Mouse (Mus musculus) brain, adult 2 months (tissue): Measurements from ENCODE around the gene Ripply1.

Experiments used
- DNase-seq: peaks from one replicate; pipeline ENCODE4 v3.0.0; 2011; ENCODE audit warnings: low read depth, low spot score

Ripply1 gene

GRCm38 (mm10) chrX:139782278-139783044 lies at the start of gene Ripply1:
Gene Ripply1, minus strand, starts transcription at chrX:139782353.
- no peak for DNase-seq

- DNase-seq = no peak
Measured at GRCm38 (mm10) chrX:139828363-139829092, 46.4 kb upstream of the Ripply1 start.

- DNase-seq = no peak
Measured at GRCm38 (mm10) chrX:139826926-139827325, 44.8 kb upstream of the Ripply1 start.

GRCm38 (mm10) chrX:139825402-139825801 lies 43.2 kb upstream of the Ripply1 start:
- no peak for DNase-seq

GRCm38 (mm10) chrX:139815201-139815600 lies 33.0 kb upstream of the Ripply1 start:
- no peak for DNase-seq

- no peak for DNase-seq
Measured at GRCm38 (mm10) chrX:139814018-139814635, 32.0 kb upstream of the Ripply1 start.

GRCm38 (mm10) chrX:139813299-139814002 lies 31.3 kb upstream of the Ripply1 start:
- DNase-seq = no peak

GRCm38 (mm10) chrX:139812636-139813298 lies 30.6 kb upstream of the Ripply1 start:
- no peak for DNase-seq

- DNase-seq = peak; percentile 75
Measured at GRCm38 (mm10) chrX:139808501-139808900, 26.3 kb upstream of the Ripply1 start.

GRCm38 (mm10) chrX:139808085-139808484 lies 25.9 kb upstream of the Ripply1 start:
- DNase-seq = peak; percentile 72

GRCm38 (mm10) chrX:139807391-139807790 lies 25.2 kb upstream of the Ripply1 start:
- no peak for DNase-seq

- DNase-seq = no peak
Measured at GRCm38 (mm10) chrX:139805918-139806317, 23.8 kb upstream of the Ripply1 start.

- DNase-seq = no peak
Measured at GRCm38 (mm10) chrX:139803028-139803427, 20.9 kb upstream of the Ripply1 start.

GRCm38 (mm10) chrX:139800406-139800878 lies 18.3 kb upstream of the Ripply1 start, which contains the start of gene Cldn2:
Gene Cldn2, plus strand, starts transcription at chrX:139800828.
- DNase-seq = no peak

- no peak for DNase-seq
Measured at GRCm38 (mm10) chrX:139799953-139800352, 17.8 kb upstream of the Ripply1 start.

GRCm38 (mm10) chrX:139797875-139798274 lies 15.7 kb upstream of the Ripply1 start:
- DNase-seq = no peak

- DNase-seq = no peak
Measured at GRCm38 (mm10) chrX:139796037-139796436, 13.9 kb upstream of the Ripply1 start.

- DNase-seq = no peak
Measured at GRCm38 (mm10) chrX:139794072-139794845, 12.1 kb upstream of the Ripply1 start.

- no peak for DNase-seq
Measured at GRCm38 (mm10) chrX:139785764-139786163, 3.6 kb upstream of the Ripply1 start.

GRCm38 (mm10) chrX:139783045-139783422 lies 881 bp upstream of the Ripply1 start:
- DNase-seq = no peak
